Comparison of ENCODE assay signal across 11 mouse cellular contexts in the genomic region with DNA sequence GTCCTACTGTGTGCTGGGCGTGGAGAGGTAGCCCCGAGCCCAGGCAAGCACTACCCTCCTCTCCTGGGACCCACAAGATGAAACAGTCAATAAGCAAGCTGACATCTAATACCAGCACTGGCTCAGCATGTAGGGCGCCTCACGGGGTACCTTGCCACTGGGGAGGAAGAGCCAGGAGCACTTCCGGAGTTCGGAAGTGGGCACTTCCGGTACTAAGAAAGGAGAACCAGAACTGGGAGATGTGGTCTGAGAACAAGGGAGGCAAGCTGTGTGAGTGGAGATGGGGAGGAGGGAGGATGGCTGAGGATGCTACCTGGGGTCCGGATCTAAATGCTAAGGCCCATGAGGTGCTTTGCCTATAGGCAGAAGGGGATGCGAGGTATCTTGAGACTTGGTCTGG.
DNase-seq lines count a peak whose midpoint lies in the region; ATAC-seq lines count a peak whose summit lies in the region.
"Had no signal": no experiment of that assay in that cellular context is flagged by ENCODE, and none has a peak within 500 bp of the region (broad histone marks: within the 10 kb centered on the region; RNA-seq: fewer than 3 reads in every experiment).

No protein-coding gene starts in this region.

- DNase-seq in hindbrain, embryonic 10.5 days (ENCODE audit: low spot score), result no peak
- peak; percentile 9 to 11 for DNase-seq in CD8-positive naive resting alpha-beta T cell, adult 2 months (ENCODE audit: low read depth in 2 of 2, low spot score in 2 of 2)
- DNase-seq in limb, embryonic 10.5 days (ENCODE audit: low spot score), result no peak
- DNase-seq in ovary, adult 18-20 months (ENCODE audit: low spot score), result no peak
- DNase-seq in heart, adult 18-20 months, result no peak
- DNase-seq in testis, postnatal 14 days (ENCODE audit: low spot score), result no peak

- peak overlapping the region; percentile 74 for H3K27ac ChIP-seq in hindbrain, embryonic 10.5 days
- no peak overlapping the region for H3K27ac ChIP-seq in hindbrain, embryonic 16.5 days (ENCODE audit: low read depth, low read length)
- peak overlapping the region; percentile 51; the same call in 1 of the 2 replicates for H3K27ac ChIP-seq in limb, embryonic 10.5 days
- H3K27ac ChIP-seq in stomach, embryonic 16.5 days (ENCODE audit: low read length), result no peak overlapping the region
- H3K27ac ChIP-seq: kidney, postnatal 0 days; left cerebral cortex, adult 2 months had no signal

- no peaks in the 10 kb centered on the region for H3K9me3 ChIP-seq in hindbrain, embryonic 10.5 days
- no peaks in the 10 kb centered on the region for H3K9me3 ChIP-seq in hindbrain, embryonic 16.5 days (ENCODE audit: control insufficient read depth, low read length)
- no peaks in the 10 kb centered on the region for H3K9me3 ChIP-seq in limb, embryonic 10.5 days (replicated peaks)
- no peaks in the 10 kb centered on the region for H3K9me3 ChIP-seq in stomach, embryonic 16.5 days (replicated peaks; ENCODE audit: control insufficient read depth, low read length)

- peaks cover 12% of the 10 kb centered on the region for H3K4me1 ChIP-seq in hindbrain, embryonic 10.5 days (replicated peaks)
- peaks cover 4% of the 10 kb centered on the region for H3K4me1 ChIP-seq in hindbrain, embryonic 16.5 days (ENCODE audit: control insufficient read depth, insufficient read depth, low read depth, low read length)
- peaks cover 44% of the 10 kb centered on the region for H3K4me1 ChIP-seq in limb, embryonic 10.5 days
- H3K4me1 ChIP-seq in stomach, embryonic 16.5 days (ENCODE audit: control insufficient read depth, insufficient read depth, low read length), result peaks cover 6% of the 10 kb centered on the region; the same call in 1 of the 2 replicates

- H3K4me2 ChIP-seq in hindbrain, embryonic 16.5 days (ENCODE audit: low read length), result no peak overlapping the region
- peak overlapping the region; percentile 48; the same call in 1 of the 2 replicates for H3K4me2 ChIP-seq in stomach, embryonic 16.5 days (ENCODE audit: low read depth, low read length)

- H3K9ac ChIP-seq in hindbrain, embryonic 16.5 days (ENCODE audit: low read depth, low read length), result no peak overlapping the region
- no peak overlapping the region; the same call in 1 of the 2 replicates for H3K9ac ChIP-seq in stomach, embryonic 16.5 days (ENCODE audit: low read length)

- ATAC-seq in hindbrain, embryonic 16.5 days, result no peak
- ATAC-seq in stomach, embryonic 16.5 days (ENCODE audit: insufficient read depth, low FRiP score), result no peak

- peaks cover 40% of the 10 kb centered on the region; the same call in 1 of the 2 replicates for H3K27me3 ChIP-seq in hindbrain, embryonic 10.5 days (ENCODE audit: insufficient read depth, poor library complexity, severe bottlenecking)
- H3K27me3 ChIP-seq in hindbrain, embryonic 16.5 days (replicated peaks; ENCODE audit: control insufficient read depth, insufficient read depth, low read length), result peaks cover 6% of the 10 kb centered on the region
- H3K27me3 ChIP-seq in limb, embryonic 10.5 days (ENCODE audit: low read depth, poor library complexity, severe bottlenecking), result peaks cover 29% of the 10 kb centered on the region
- no peaks in the 10 kb centered on the region for H3K27me3 ChIP-seq in stomach, embryonic 16.5 days (ENCODE audit: control insufficient read depth, insufficient read depth, low read length)

- H3K4me3 ChIP-seq in hindbrain, embryonic 10.5 days, result no peak overlapping the region
- H3K4me3 ChIP-seq in hindbrain, embryonic 16.5 days (ENCODE audit: low read length), result no peak overlapping the region
- H3K4me3 ChIP-seq in limb, embryonic 10.5 days, result peak overlapping the region; percentile 43; the same call in 1 of the 2 replicates
- H3K4me3 ChIP-seq in stomach, embryonic 16.5 days (replicated peaks; ENCODE audit: low read length), result no peak overlapping the region

- 58% methylated on average over 9 of the region's 9 CpGs for WGBS in hindbrain, embryonic 10.5 days
- WGBS in hindbrain, embryonic 16.5 days, result 59% methylated on average over 9 of the region's 9 CpGs
- 60% methylated on average over 9 of the region's 9 CpGs for WGBS in limb, embryonic 10.5 days
- WGBS in stomach, embryonic 16.5 days, result 61% methylated on average over 9 of the region's 9 CpGs

- H3K36me3 ChIP-seq in hindbrain, embryonic 10.5 days, result no peaks in the 10 kb centered on the region
- no peaks in the 10 kb centered on the region for H3K36me3 ChIP-seq in hindbrain, embryonic 16.5 days (ENCODE audit: control insufficient read depth, insufficient read depth, low read length)
- no peaks in the 10 kb centered on the region for H3K36me3 ChIP-seq in limb, embryonic 10.5 days
- H3K36me3 ChIP-seq in stomach, embryonic 16.5 days (ENCODE audit: control insufficient read depth, insufficient read depth, low read length), result no peaks in the 10 kb centered on the region
- H3K36me3 ChIP-seq: G1E had no signal

Comparison
In these comparisons a context has a peak if more than half of its experiments do, and no peak if none do; other contexts are left out.
1. H3K27ac ChIP-seq: peak in hindbrain, embryonic 10.5 days (single experiment) and limb, embryonic 10.5 days (single experiment); none in hindbrain, embryonic 16.5 days (single experiment) and stomach, embryonic 16.5 days (single experiment).
2. DNase-seq: peak in CD8-positive naive resting alpha-beta T cell, adult 2 months (2 of 2); none in hindbrain, embryonic 10.5 days (single experiment), limb, embryonic 10.5 days (single experiment), ovary, adult 18-20 months (single experiment), heart, adult 18-20 months (0 of 2) and testis, postnatal 14 days (single experiment).